Mouse (Mus musculus): ENCODE results near the gene Pa2g4. TPM values are rescaled to one million over a fixed set of nuclear protein-coding genes. Genes with fewer than 3 reads are reported as not detected.
A peak's percentile ranks its signal among the peaks of the same experiment; 100 is the strongest.

Gene Pa2g4
- total and polyA plus RNA-seq, 2 experiments from 2014 or later = 48.0 to 117 TPM

DNA sequence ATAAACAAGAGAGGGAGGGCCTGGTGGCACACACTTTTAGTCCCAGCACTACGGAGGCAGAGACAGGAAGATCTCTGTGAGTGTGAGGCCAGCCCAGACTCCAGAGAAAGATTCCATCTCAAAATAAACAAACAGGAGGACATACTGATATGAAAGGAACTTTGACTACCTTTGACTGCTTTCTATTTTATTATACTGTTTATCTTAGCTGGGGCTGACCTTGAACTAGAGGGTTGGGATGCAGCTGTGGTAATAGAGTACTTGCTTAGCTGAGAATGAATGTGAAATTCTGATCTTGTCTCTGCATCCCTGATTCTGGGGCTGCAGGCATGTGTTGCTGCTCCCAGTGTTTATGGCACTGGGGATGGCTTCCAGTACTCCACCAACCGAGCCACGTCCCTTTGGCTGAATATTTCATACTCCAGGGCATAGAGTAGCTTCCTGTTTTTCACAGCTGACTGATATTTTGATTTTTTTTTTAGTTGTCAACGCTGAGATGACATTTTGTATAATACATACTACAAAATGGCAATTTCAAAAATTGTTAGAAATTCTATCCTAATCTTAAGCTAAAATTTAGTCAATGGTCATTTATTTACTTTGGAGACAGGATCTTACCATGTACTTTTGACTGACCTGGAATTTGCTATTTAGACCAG lies 36.8 kb upstream of the Pa2g4 start:
- no peaks in the 10 kb centered on the region for H3K4me1 ChIP-seq (ENCODE audit: insufficient read depth, low read length)
- no peaks in the 10 kb centered on the region for H3K27me3 ChIP-seq (ENCODE audit: insufficient read depth, low read length)
- H3K4me3 ChIP-seq (ENCODE audit: low read length) = no peak overlapping the region
- H3K36me3 ChIP-seq (ENCODE audit: insufficient read depth, low read length) = no peaks in the 10 kb centered on the region
- H3K9ac ChIP-seq (replicated peaks; ENCODE audit: low read length) = no peak overlapping the region
- no peak overlapping the region for H3K4me2 ChIP-seq (ENCODE audit: low read depth, low read length)
- 92% methylated on average over 4 of the region's 4 CpGs for WGBS
- no peak overlapping the region for H3K27ac ChIP-seq
- ATAC-seq = no peak
- DNase-seq (ENCODE audit: low spot score) = no peak
- TF ChIP-seq CTCF (IDR thresholded peaks at IDR 0.05; ENCODE audit: low read depth) = no peak
- H3K9me3 ChIP-seq (ENCODE audit: low read length) = no peaks in the 10 kb centered on the region

GRCm38 (mm10) chr10:128601499-128601898 lies 35.7 kb upstream of the Pa2g4 start:
- no peaks in the 10 kb centered on the region for H3K9me3 ChIP-seq (ENCODE audit: low read length)
- H3K4me3 ChIP-seq (ENCODE audit: low read length) = no peak overlapping the region
- no peaks in the 10 kb centered on the region for H3K36me3 ChIP-seq (ENCODE audit: insufficient read depth, low read length)
- ATAC-seq (no peak), DNase-seq (ENCODE audit: low spot score) (no peak)
- no peak overlapping the region for H3K27ac ChIP-seq
- no peaks in the 10 kb centered on the region for H3K4me1 ChIP-seq (ENCODE audit: insufficient read depth, low read length)
- H3K4me2 ChIP-seq (ENCODE audit: low read depth, low read length) = no peak overlapping the region
- TF ChIP-seq CTCF (IDR thresholded peaks at IDR 0.05; ENCODE audit: low read depth) = no peak
- WGBS = 84% methylated on average over 1 of the region's 1 CpGs
- H3K9ac ChIP-seq (replicated peaks; ENCODE audit: low read length) = no peak overlapping the region
- H3K27me3 ChIP-seq (ENCODE audit: insufficient read depth, low read length) = no peaks in the 10 kb centered on the region

GRCm38 (mm10) chr10:128598476-128598875 lies 32.7 kb upstream of the Pa2g4 start:
- 82% methylated on average over 2 of the region's 2 CpGs for WGBS
- TF ChIP-seq CTCF (IDR thresholded peaks at IDR 0.05; ENCODE audit: low read depth) = no peak
- no peak overlapping the region for H3K27ac ChIP-seq
- no peaks in the 10 kb centered on the region for H3K27me3 ChIP-seq (ENCODE audit: insufficient read depth, low read length)
- ATAC-seq (no peak), DNase-seq (ENCODE audit: low spot score) (no peak)
- no peak overlapping the region for H3K4me3 ChIP-seq (ENCODE audit: low read length)
- no peak overlapping the region for H3K4me2 ChIP-seq (ENCODE audit: low read depth, low read length)
- H3K9ac ChIP-seq (replicated peaks; ENCODE audit: low read length) = no peak overlapping the region
- H3K4me1 ChIP-seq (ENCODE audit: insufficient read depth, low read length) = no peaks in the 10 kb centered on the region
- no peaks in the 10 kb centered on the region for H3K36me3 ChIP-seq (ENCODE audit: insufficient read depth, low read length)
- no peaks in the 10 kb centered on the region for H3K9me3 ChIP-seq (ENCODE audit: low read length)

DNA sequence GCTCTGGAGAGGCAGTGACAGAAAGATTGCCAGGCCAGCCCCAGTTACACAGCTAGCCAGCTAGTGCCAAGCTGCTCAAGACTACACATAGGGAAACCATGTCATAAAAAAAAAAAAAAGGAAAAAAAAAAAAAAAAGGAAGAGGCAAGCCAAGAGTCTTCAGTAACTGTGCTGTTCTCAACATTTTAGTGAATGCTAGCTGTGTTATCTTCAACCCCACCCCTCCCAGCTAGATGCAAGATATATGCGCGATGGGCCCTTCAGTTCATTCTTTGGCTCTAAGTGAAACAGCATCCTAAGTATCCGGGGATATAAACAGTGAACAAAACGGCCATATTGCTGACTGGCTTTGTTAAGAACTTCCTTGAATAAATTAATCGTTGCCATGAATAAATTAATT lies 27.0 kb upstream of the Pa2g4 start:
- DNase-seq (ENCODE audit: low spot score) = no peak
- peaks cover 5% of the 10 kb centered on the region; the same call in 1 of the 2 replicates for H3K4me1 ChIP-seq (ENCODE audit: insufficient read depth, low read length)
- ATAC-seq = no peak
- no peak overlapping the region for H3K4me3 ChIP-seq (ENCODE audit: low read length)
- H3K27ac ChIP-seq = no peak overlapping the region
- no peaks in the 10 kb centered on the region for H3K36me3 ChIP-seq (ENCODE audit: insufficient read depth, low read length)
- 56% methylated on average over 5 of the region's 5 CpGs for WGBS
- H3K27me3 ChIP-seq (ENCODE audit: insufficient read depth, low read length) = peaks cover 11% of the 10 kb centered on the region
- no peak overlapping the region for H3K4me2 ChIP-seq (ENCODE audit: low read depth, low read length)
- no peak for TF ChIP-seq CTCF (IDR thresholded peaks at IDR 0.05; ENCODE audit: low read depth)
- no peaks in the 10 kb centered on the region for H3K9me3 ChIP-seq (ENCODE audit: low read length)
- H3K9ac ChIP-seq (replicated peaks; ENCODE audit: low read length) = no peak overlapping the region

GRCm38 (mm10) chr10:128591436-128591835 lies 25.6 kb upstream of the Pa2g4 start:
- DNase-seq (ENCODE audit: low spot score) (no peak), ATAC-seq (no peak)
- Histone ChIP-seq H3K4me2 (ENCODE audit: low read depth, low read length) (no peak overlapping the region), H3K4me3 (ENCODE audit: low read length) (no peak overlapping the region), H3K27me3 (ENCODE audit: insufficient read depth, low read length) (peaks cover 21% of the 10 kb centered on the region), H3K9ac (replicated peaks; ENCODE audit: low read length) (no peak overlapping the region), H3K9me3 (ENCODE audit: low read length) (no peaks in the 10 kb centered on the region), H3K4me1 (ENCODE audit: insufficient read depth, low read length) (peaks cover 5% of the 10 kb centered on the region; the same call in 1 of the 2 replicates), H3K27ac (no peak overlapping the region), H3K36me3 (ENCODE audit: insufficient read depth, low read length) (no peaks in the 10 kb centered on the region)
- TF ChIP-seq CTCF (IDR thresholded peaks at IDR 0.05; ENCODE audit: low read depth) = no peak
- 86% methylated on average over 6 of the region's 6 CpGs for WGBS

DNA sequence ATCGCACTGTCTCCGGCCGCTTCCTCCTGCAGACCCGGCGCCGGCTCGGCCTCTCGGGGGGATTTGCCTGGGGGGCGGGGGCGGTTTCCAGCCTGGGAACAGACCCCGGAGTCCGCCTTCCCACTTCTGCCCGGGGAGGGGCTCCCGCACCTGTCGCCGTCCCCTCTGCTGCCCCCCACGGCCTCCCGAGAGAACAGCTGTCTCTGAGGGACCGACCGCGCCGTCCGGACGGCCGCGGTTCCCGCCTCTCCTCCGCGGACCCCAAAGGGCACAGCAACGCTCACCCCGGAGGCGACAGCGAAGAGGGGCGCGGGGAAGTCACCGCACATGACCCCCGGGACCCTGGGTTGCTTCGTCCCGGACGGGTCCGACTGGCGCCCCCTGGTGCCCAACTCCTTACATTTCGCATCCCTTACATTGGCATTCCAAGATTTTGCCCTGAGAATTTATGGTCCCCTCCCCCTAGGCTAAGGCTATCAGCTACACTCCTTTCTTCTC lies 24.5 kb upstream of the Pa2g4 start:
- Histone ChIP-seq H3K27me3 (ENCODE audit: insufficient read depth, low read length) (peaks cover 21% of the 10 kb centered on the region), H3K4me2 (ENCODE audit: low read depth, low read length) (peak overlapping the region; percentile 100), H3K9me3 (ENCODE audit: low read length) (no peaks in the 10 kb centered on the region), H3K36me3 (ENCODE audit: insufficient read depth, low read length) (no peaks in the 10 kb centered on the region), H3K9ac (replicated peaks; ENCODE audit: low read length) (peak overlapping the region; percentile 45), H3K27ac (no peak overlapping the region), H3K4me1 (ENCODE audit: insufficient read depth, low read length) (peaks cover 5% of the 10 kb centered on the region; the same call in 1 of the 2 replicates), H3K4me3 (ENCODE audit: low read length) (peak overlapping the region; percentile 47)
- ATAC-seq = peak; percentile 72
- TF ChIP-seq CTCF (IDR thresholded peaks at IDR 0.05; ENCODE audit: low read depth) = peak; percentile 77
- WGBS = 0% methylated on average over 41 of the region's 43 CpGs
- peak; percentile 80 for DNase-seq (ENCODE audit: low spot score)

Measured in hindbrain, postnatal 0 days (tissue).